25 mouse cellular contexts compared by ENCODE assay signal in the genomic region with DNA sequence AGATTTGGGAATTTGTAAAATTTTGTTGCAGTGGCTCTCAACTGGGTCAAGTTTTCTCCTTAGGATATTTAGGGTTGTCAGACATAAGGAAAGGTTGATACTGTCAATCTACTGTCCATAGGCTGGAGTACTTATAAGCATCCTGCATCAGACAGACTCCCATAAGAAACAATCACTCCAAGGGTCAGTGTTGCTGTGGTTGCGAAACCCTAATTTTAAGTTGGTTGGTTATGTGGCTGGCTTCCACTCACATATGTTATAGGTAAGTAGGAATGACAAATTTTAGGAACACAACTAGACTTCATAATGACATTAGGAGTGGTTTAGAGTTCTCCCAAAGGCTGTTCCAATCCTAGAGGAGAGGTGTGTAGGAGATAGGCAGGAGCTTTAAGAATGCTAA. TPM values are rescaled to one million over a fixed set of nuclear protein-coding genes. Genes with fewer than 3 reads are reported as not detected.
A peak's percentile ranks its signal among the peaks of the same experiment; 100 is the strongest.
DNase-seq lines count a peak whose midpoint lies in the region; ATAC-seq and TF ChIP-seq lines count a peak whose summit lies in the region.
"Had no signal": no experiment of that assay in that cellular context is flagged by ENCODE, and none has a peak within 500 bp of the region (broad histone marks: within the 10 kb centered on the region; RNA-seq: fewer than 3 reads in every experiment).

No protein-coding gene starts in this region.

- ATAC-seq in forebrain, embryonic 12.5 days (ENCODE audit: low FRiP score), result no peak
- ATAC-seq in liver, embryonic 12.5 days, result no peak
- ATAC-seq in liver, postnatal 0 days, result no peak
- no peak for ATAC-seq in embryonic facial prominence, embryonic 14.5 days (ENCODE audit: low read depth)
- ATAC-seq in stomach, postnatal 0 days (ENCODE audit: low FRiP score, low TSS enrichment), result no peak
- ATAC-seq: CD4-positive, CD25-positive, alpha-beta regulatory T cell, adult 4 months; forebrain, postnatal 0 days; intestine, postnatal 0 days had no signal

- H3K4me2 ChIP-seq in forebrain, embryonic 12.5 days, result no peak overlapping the region
- H3K4me2 ChIP-seq in liver, embryonic 12.5 days, result peak overlapping the region; percentile 74
- no peak overlapping the region for H3K4me2 ChIP-seq in liver, postnatal 0 days (ENCODE audit: low read depth, low read length)
- peak overlapping the region; percentile 70; the same call in 1 of the 2 replicates for H3K4me2 ChIP-seq in embryonic facial prominence, embryonic 14.5 days (ENCODE audit: low read depth, low read length)
- no peak overlapping the region for H3K4me2 ChIP-seq in stomach, postnatal 0 days (replicated peaks; ENCODE audit: low read depth)

- H3K4me3 ChIP-seq in forebrain, embryonic 10.5 days, result peak overlapping the region; percentile 94; the same call in 1 of the 2 replicates
- H3K4me3 ChIP-seq in forebrain, embryonic 12.5 days (replicated peaks), result no peak overlapping the region
- H3K4me3 ChIP-seq in liver, embryonic 12.5 days, result no peak overlapping the region
- no peak overlapping the region for H3K4me3 ChIP-seq in liver, postnatal 0 days (ENCODE audit: low read depth, low read length)
- peak overlapping the region; percentile 87; the same call in 1 of the 2 replicates for H3K4me3 ChIP-seq in embryonic facial prominence, embryonic 14.5 days (ENCODE audit: low read depth, low read length)
- H3K4me3 ChIP-seq in stomach, postnatal 0 days (ENCODE audit: low read depth, low read length), result no peak overlapping the region

- 98% methylated on average over 1 of the region's 1 CpGs for WGBS in forebrain, embryonic 10.5 days
- whole genome bisulfite sequencing in forebrain, embryonic 12.5 days, result 90% methylated on average over 1 of the region's 1 CpGs
- 95% methylated on average over 1 of the region's 1 CpGs for WGBS in liver, embryonic 12.5 days (ENCODE audit: insufficient replicate concordance)
- 89% methylated on average over 1 of the region's 1 CpGs for WGBS in liver, postnatal 0 days (ENCODE audit: insufficient replicate concordance)
- WGBS in embryonic facial prominence, embryonic 14.5 days, result 100% methylated on average over 1 of the region's 1 CpGs
- WGBS in stomach, postnatal 0 days, result 100% methylated on average over 1 of the region's 1 CpGs

- H3K36me3 ChIP-seq in forebrain, embryonic 10.5 days (replicated peaks), result peaks cover 9% of the 10 kb centered on the region
- no peaks in the 10 kb centered on the region for H3K36me3 ChIP-seq in forebrain, embryonic 12.5 days (replicated peaks)
- peaks cover 5% of the 10 kb centered on the region; the same call in 1 of the 2 replicates for H3K36me3 ChIP-seq in liver, embryonic 12.5 days
- H3K36me3 ChIP-seq in liver, postnatal 0 days (replicated peaks; ENCODE audit: insufficient read depth, low read length), result no peaks in the 10 kb centered on the region
- H3K36me3 ChIP-seq in embryonic facial prominence, embryonic 14.5 days (ENCODE audit: control insufficient read depth, insufficient read depth, low read length), result no peaks in the 10 kb centered on the region
- H3K36me3 ChIP-seq in stomach, postnatal 0 days (ENCODE audit: control insufficient read depth, insufficient read depth, low read length), result no peaks in the 10 kb centered on the region
- H3K36me3 ChIP-seq: lung, embryonic 15.5 days; midbrain, embryonic 12.5 days had no signal

- no peak for DNase-seq in forebrain, embryonic 10.5 days (ENCODE audit: extremely low spot score, low spot score)
- DNase-seq in liver, postnatal 0 days, result no peak
- DNase-seq in embryonic facial prominence, embryonic 14.5 days (ENCODE audit: low spot score), result no peak
- no peak for DNase-seq in frontal cortex, postnatal 10 days (ENCODE audit: low spot score in 2 of 2)
- no peak for DNase-seq in stomach, postnatal 0 days (ENCODE audit: low spot score)
- DNase-seq: adrenal gland, postnatal 25 days; cerebellum, adult 11-12 months; cerebellum, adult 9-11 months; embryo, embryonic 11 days; forebrain, postnatal 0 days; gastrocnemius, postnatal 10 days; kidney, adult 9 months; kidney, postnatal 10 days; layer of hippocampus, postnatal 36 days; left cerebral cortex, postnatal 4 days; right cerebral cortex, postnatal 4 days; thymus, adult 2 months; thymus, postnatal 36 days had no signal

- H3K4me1 ChIP-seq in forebrain, embryonic 10.5 days, result peaks cover 15% of the 10 kb centered on the region
- peaks cover 9% of the 10 kb centered on the region for H3K4me1 ChIP-seq in forebrain, embryonic 12.5 days
- peaks cover 46% of the 10 kb centered on the region for H3K4me1 ChIP-seq in liver, embryonic 12.5 days
- H3K4me1 ChIP-seq in liver, postnatal 0 days (ENCODE audit: insufficient read depth), result peaks cover 17% of the 10 kb centered on the region
- peaks cover 10% of the 10 kb centered on the region for H3K4me1 ChIP-seq in embryonic facial prominence, embryonic 14.5 days (ENCODE audit: control insufficient read depth, insufficient read depth, low read length)
- H3K4me1 ChIP-seq in stomach, postnatal 0 days (replicated peaks; ENCODE audit: control insufficient read depth, insufficient read depth), result no peaks in the 10 kb centered on the region

- TF ChIP-seq EP300 in liver, postnatal 0 days (IDR thresholded peaks at IDR 0.05; ENCODE audit: low read depth), result no peak
- TF ChIP-seq EP300 in stomach, postnatal 0 days (optimal IDR thresholded peaks at IDR 0.05), result no peak

- no peaks in the 10 kb centered on the region for H3K27me3 ChIP-seq in forebrain, embryonic 10.5 days (ENCODE audit: poor library complexity, severe bottlenecking)
- no peaks in the 10 kb centered on the region for H3K27me3 ChIP-seq in forebrain, embryonic 12.5 days
- no peaks in the 10 kb centered on the region for H3K27me3 ChIP-seq in liver, embryonic 12.5 days (replicated peaks)
- no peaks in the 10 kb centered on the region for H3K27me3 ChIP-seq in liver, postnatal 0 days (ENCODE audit: insufficient read depth, low read length)
- H3K27me3 ChIP-seq in embryonic facial prominence, embryonic 14.5 days (replicated peaks; ENCODE audit: control insufficient read depth, insufficient read depth, low read length), result no peaks in the 10 kb centered on the region
- H3K27me3 ChIP-seq in stomach, postnatal 0 days (ENCODE audit: control insufficient read depth, insufficient read depth, low read length), result no peaks in the 10 kb centered on the region
- H3K27me3 ChIP-seq: lung, embryonic 15.5 days had no signal

- no peak overlapping the region for H3K9ac ChIP-seq in forebrain, embryonic 12.5 days
- peak overlapping the region; percentile 90; the same call in 1 of the 2 replicates for H3K9ac ChIP-seq in liver, embryonic 12.5 days
- no peak overlapping the region; the same call in 1 of the 2 replicates for H3K9ac ChIP-seq in liver, postnatal 0 days (replicated peaks)
- H3K9ac ChIP-seq in embryonic facial prominence, embryonic 14.5 days (ENCODE audit: low read depth, low read length), result no peak overlapping the region
- H3K9ac ChIP-seq in stomach, postnatal 0 days (ENCODE audit: low read length), result no peak overlapping the region
- H3K9ac ChIP-seq: forebrain, postnatal 0 days had no signal

- H3K27ac ChIP-seq in forebrain, embryonic 10.5 days, result no peak overlapping the region
- no peak overlapping the region for H3K27ac ChIP-seq in forebrain, embryonic 12.5 days
- H3K27ac ChIP-seq in liver, embryonic 12.5 days, result no peak overlapping the region
- H3K27ac ChIP-seq in liver, postnatal 0 days (ENCODE audit: low read depth), result no peak overlapping the region
- no peak overlapping the region for H3K27ac ChIP-seq in embryonic facial prominence, embryonic 14.5 days (replicated peaks; ENCODE audit: low read depth, low read length)
- no peak overlapping the region for H3K27ac ChIP-seq in stomach, postnatal 0 days (replicated peaks)
- H3K27ac ChIP-seq: hindbrain, embryonic 14.5 days; lung, embryonic 15.5 days; midbrain, embryonic 12.5 days had no signal

- H3K9me3 ChIP-seq in forebrain, embryonic 10.5 days, result no peaks in the 10 kb centered on the region
- no peaks in the 10 kb centered on the region for H3K9me3 ChIP-seq in forebrain, embryonic 12.5 days
- no peaks in the 10 kb centered on the region for H3K9me3 ChIP-seq in liver, embryonic 12.5 days (replicated peaks)
- H3K9me3 ChIP-seq in liver, postnatal 0 days (ENCODE audit: low read length), result no peaks in the 10 kb centered on the region
- H3K9me3 ChIP-seq in embryonic facial prominence, embryonic 14.5 days (ENCODE audit: control insufficient read depth, low read length), result no peaks in the 10 kb centered on the region
- no peaks in the 10 kb centered on the region for H3K9me3 ChIP-seq in stomach, postnatal 0 days (ENCODE audit: control insufficient read depth, low read length)
- H3K9me3 ChIP-seq: lung, embryonic 15.5 days; midbrain, embryonic 12.5 days had no signal

- TF ChIP-seq CTCF in liver, postnatal 0 days (IDR thresholded peaks at IDR 0.05; ENCODE audit: low read depth), result no peak
- no peak for TF ChIP-seq CTCF in stomach, postnatal 0 days (IDR thresholded peaks at IDR 0.05; ENCODE audit: low read depth)

RNA-seq across cellular contexts. Expression of a gene that starts 2.2 kb away (rescaled TPM):
- polyA plus RNA-seq in forebrain, embryonic 10.5 days (2016; fragmentation: Nextera tagmentation; extraction: Ambion mirVana), result 43.0 and 44.7 TPM in 2 replicates
- 48.6 and 53.4 TPM in 2 replicates for polyA plus RNA-seq in forebrain, embryonic 12.5 days (2016; fragmentation: Nextera tagmentation; extraction: Ambion mirVana)
- polyA plus RNA-seq in liver, embryonic 12.5 days (2016; fragmentation: Nextera tagmentation; extraction: Ambion mirVana), result 25.9 and 29.1 TPM in 2 replicates
- 9.9 and 10.7 TPM in 2 replicates for polyA plus RNA-seq in liver, postnatal 0 days (2015; fragmentation: Nextera tagmentation; extraction: Ambion mirVana)
- polyA plus RNA-seq in embryonic facial prominence, embryonic 14.5 days (2014; fragmentation: Nextera tagmentation; extraction: Ambion mirVana), result 50.1 and 53.1 TPM in 2 replicates
- polyA plus RNA-seq in stomach, postnatal 0 days (2015; fragmentation: Nextera tagmentation; extraction: Ambion mirVana), result 25.8 and 26.4 TPM in 2 replicates

RNA-seq across cellular contexts. Expression of a gene that starts 13.4 kb away (rescaled TPM):
- polyA plus RNA-seq in forebrain, embryonic 10.5 days (2016; fragmentation: Nextera tagmentation; extraction: Ambion mirVana), result 113 TPM in 2 replicates
- polyA plus RNA-seq in forebrain, embryonic 12.5 days (2016; fragmentation: Nextera tagmentation; extraction: Ambion mirVana), result 104 and 111 TPM in 2 replicates
- polyA plus RNA-seq in liver, embryonic 12.5 days (2016; fragmentation: Nextera tagmentation; extraction: Ambion mirVana), result 50.6 and 53.4 TPM in 2 replicates
- 62.9 and 63.6 TPM in 2 replicates for polyA plus RNA-seq in liver, postnatal 0 days (2015; fragmentation: Nextera tagmentation; extraction: Ambion mirVana)
- polyA plus RNA-seq in embryonic facial prominence, embryonic 14.5 days (2014; fragmentation: Nextera tagmentation; extraction: Ambion mirVana), result 108 TPM in 2 replicates
- 120 and 123 TPM in 2 replicates for polyA plus RNA-seq in stomach, postnatal 0 days (2015; fragmentation: Nextera tagmentation; extraction: Ambion mirVana)

Comparison
In these comparisons a context has a peak if more than half of its experiments do, and no peak if none do; other contexts are left out.
1. H3K4me3 ChIP-seq: peak in forebrain, embryonic 10.5 days (single experiment) and embryonic facial prominence, embryonic 14.5 days (single experiment); none in forebrain, embryonic 12.5 days (single experiment), liver, embryonic 12.5 days (single experiment), liver, postnatal 0 days (single experiment) and stomach, postnatal 0 days (single experiment).
2. H3K4me2 ChIP-seq: peak in liver, embryonic 12.5 days (single experiment) and embryonic facial prominence, embryonic 14.5 days (single experiment); none in forebrain, embryonic 12.5 days (single experiment), liver, postnatal 0 days (single experiment) and stomach, postnatal 0 days (single experiment).